Mouse (Mus musculus): Measurements from ENCODE around the gene Clptm1.
"Not testable (repeated sequence)": the region's sequence is repeated elsewhere in the genome, so short reads cannot be mapped to it uniquely, and the experiment has no call there.

The Clptm1 gene

DNA sequence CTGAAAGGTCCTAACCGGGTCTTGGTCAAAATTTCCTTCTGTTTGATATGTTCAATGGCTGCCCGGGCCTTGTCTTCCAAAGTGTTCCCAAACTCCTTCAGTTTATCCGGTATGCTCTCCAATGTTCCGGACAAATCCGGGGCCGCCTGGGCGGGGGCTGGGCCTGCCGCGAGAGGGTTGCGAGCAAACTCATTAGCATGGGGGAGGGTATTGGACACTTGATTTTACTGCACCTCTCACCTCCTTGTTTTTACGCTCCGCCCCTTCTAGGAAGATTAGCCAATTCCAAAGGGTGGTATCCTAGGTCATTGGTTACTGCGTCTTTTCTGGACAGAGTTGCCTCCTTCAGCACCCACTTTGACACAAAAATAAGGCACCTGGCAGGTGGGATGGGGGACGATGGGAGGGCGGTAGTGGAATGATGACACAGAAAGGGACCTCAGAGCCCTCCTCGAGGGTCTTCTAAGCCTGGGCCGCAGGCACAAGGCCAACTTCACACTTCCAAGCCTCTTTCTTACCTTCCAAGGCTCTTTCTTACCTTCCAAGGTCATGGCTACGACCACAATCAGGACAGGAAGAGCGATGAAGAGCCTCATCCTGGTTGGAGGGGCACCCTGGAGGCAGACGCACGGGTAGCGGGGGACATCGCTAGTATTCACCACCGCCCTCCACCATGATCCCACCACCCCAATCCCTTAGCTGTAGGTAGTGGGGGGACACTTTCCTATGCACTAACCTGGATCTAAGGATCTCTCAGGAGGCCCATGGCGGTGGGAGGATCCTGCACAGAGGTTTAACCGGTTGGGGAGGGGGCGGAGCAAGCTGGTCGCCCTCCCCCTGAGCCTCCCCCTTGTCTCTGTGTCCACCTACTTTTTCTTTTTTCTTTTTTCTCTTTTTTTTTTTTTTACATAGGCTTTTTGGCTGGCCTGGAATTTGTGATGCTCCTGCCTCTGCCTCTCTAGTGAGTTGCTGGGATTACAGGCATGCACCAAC, 27.3 kb upstream of the Clptm1 start, which contains the start of gene Apoc1:
Apoc1 (minus strand) TSS at position 788 of the 993 bp plus-strand sequence.
- in situ Hi-C loops (cut with MboI, MseI): no loop called here

DNA sequence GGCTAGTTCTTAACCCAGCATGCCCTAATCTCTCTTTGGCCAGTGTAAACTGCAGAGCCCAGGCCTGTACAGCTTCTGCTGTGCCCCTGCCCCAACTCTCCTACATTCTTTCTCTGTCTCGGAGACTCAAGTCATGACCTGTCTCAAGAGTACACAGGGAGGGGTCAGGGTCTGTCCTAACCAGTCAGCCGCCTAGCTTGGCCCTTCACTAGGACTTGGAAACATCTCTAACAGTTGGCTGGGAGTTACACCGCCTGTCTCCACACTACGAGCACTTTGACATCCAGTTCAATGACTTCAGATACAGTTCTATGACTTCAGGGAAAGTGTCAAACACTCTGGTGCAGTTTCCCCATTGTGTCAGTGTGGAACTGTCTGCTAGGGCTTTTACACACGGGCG, 26.6 kb upstream of the Clptm1 start:
- in situ Hi-C loops (cut with MboI, MseI): no loop called here

DNA sequence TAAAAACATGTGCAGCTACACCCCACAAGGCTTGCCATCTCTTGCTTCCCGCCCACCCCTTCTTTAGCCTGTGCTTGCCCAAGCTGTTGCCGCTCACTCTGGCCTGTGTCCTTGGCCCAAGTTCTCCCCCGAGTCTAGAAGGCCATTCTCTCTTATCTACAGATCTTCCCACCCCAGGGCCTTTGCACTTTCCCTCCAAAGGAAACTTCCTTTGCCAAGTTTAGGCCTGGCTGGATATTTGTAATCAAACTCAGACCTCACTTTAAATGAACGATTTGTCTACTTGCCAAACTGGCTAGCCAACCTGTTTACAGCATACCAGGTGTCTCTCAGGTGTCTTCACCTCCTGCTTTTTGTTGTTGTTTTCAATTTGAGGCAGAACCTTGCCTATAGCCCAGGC, 26.0 kb upstream of the Clptm1 start:
- in situ Hi-C loops (cut with MboI, MseI): no loop called here

- in situ Hi-C loops (cut with MboI, MseI): no loop called here
These were observed 23.8 kb upstream of the Clptm1 start for GRCm38 (mm10) chr7:19688611-19689010.

GRCm38 (mm10) chr7:19688101-19688500, 23.3 kb upstream of the Clptm1 start:
- in situ Hi-C loops (cut with MboI, MseI): no loop called here

- in situ Hi-C loops (cut with MboI, MseI): not testable (repeated sequence)
These were observed 22.2 kb upstream of the Clptm1 start for GRCm38 (mm10) chr7:19686927-19687583.

- in situ Hi-C loops (cut with MboI, MseI): no loop called here
These were observed 21.7 kb upstream of the Clptm1 start for GRCm38 (mm10) chr7:19686521-19686920.

DNA sequence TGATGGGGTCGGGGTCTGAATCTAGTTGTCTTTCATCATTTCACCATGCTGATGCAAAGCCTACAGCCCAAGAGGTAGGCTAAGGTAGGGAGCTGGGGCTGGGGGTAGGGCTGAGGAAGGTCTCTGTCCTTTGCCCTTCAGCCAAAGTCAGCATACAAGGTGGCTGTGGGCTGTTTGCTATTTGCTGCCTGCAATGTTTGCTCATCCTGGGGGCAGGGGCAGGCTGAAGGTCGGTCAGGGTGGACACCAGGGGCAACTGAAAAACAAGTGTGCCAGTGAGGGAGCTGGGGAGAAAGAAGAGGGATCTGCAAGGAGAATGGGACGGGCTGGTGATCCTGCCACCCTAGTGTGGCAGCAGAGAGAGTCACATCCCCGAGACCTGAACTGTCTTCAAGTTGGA, 20.5 kb upstream of the Clptm1 start:
- in situ Hi-C loops (cut with MboI, MseI): no loop called here

DNA sequence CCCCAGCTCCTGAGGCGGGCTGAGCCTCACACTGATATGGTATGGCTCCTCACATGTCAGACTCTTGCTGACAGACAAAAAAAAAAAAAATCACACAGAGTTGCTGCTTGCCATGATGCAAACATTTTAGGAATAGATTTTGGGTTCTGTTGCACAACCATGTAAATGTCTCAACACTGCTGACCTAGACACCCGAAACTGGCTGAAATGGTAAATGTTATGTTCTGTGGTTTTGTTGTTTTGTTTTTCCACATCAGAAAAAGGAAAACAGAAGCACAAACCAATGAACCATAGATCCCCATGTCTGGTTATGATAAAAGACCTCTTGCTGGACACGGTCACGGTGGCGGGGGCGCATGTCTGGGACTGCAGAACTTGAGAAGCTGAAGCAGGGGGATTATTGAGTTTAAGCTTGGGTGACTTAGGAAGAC, 19.0 kb upstream of the Clptm1 start:
- in situ Hi-C loops (cut with MboI, MseI): no loop called here

DNA sequence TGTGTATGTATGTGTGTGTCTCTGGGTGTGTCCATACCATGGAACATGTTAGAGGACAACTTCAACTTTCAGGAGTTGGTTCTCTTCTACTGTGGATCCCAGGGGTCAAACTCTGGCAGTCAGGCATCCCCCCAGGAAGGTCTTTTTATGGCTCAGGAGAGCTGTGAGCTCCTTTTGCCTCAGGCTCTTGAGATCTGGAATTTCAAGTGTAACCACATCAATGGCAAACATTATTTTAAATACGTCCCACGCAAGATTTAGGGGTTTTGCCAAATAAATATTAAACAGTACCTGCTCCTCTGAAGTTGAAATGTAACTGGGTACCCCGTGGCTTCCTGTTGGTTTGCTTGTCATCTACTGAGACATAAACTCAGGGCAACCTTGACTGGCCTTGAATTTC, 18.1 kb upstream of the Clptm1 start:
- in situ Hi-C loops (cut with MboI, MseI): no loop called here

DNA sequence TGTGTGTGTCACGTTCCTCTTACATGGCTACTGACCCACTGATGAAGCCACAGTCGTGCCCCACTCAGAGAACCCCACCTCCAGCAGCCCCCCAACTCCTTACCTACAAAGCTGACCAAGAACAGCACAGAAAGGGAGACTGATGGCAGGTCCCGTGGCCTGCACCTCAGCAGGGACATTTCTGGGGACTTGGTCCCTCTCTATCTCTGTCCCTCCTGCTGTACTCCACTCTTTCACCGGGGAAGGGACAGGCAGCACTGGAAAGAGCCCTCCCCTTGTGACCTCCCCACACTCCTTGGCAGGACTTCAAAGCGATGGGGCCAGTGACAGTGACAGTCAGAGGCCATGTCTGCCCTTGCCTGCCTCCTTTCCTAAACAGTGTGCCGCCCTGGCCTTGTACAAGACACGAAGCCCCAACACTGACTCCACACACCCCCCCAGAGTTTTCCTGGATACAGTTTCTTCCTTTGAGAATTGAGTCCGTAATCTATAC, 16.4 kb upstream of the Clptm1 start, which contains the start of the genes Gm44805 and Apoc4:
Gm44805 (minus strand) TSS at position 222 of the 493 bp plus-strand sequence.
Apoc4 (minus strand) TSS at position 278 of the 493 bp plus-strand sequence.
- in situ Hi-C loops (cut with MboI, MseI): no loop called here

DNA sequence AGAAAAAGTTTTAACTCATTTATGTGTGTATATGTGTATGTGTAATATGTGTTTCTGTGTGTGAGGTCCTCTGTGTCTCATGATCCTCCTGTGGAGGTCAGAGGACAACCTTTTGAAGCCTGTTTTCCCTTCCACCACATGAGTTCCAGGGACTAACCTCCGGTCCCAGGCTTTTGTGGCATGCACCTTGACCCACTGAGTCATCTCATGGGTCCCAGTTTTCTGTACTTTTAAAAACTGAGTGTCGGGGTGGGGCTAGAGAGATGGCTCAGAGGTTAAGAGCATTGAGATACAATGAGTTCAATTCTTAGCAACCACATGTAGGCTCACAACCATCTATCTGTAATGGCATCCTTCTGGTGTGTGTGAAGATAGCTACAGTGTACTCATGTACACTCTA, 15.9 kb upstream of the Clptm1 start:
- in situ Hi-C loops (cut with MboI, MseI): no loop called here

DNA sequence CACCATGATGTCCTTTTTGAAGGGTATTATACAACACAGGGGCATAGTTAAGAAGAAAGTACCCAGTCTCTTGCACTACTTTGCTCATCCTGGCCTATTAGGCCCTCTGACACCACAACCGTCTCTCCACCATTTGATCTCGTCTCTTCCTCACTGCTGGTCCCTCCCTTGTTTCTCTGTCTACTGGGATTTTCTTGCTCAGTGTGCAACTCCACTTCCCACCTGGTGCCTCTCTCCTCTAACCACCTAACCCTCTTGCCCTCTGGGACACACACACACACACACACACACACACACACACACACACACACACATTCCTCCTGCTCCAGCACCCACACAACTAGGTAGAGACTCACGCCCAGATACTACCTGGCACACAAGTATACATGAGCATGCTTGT, 14.1 kb upstream of the Clptm1 start:
- in situ Hi-C loops (cut with MboI, MseI): no loop called here

DNA sequence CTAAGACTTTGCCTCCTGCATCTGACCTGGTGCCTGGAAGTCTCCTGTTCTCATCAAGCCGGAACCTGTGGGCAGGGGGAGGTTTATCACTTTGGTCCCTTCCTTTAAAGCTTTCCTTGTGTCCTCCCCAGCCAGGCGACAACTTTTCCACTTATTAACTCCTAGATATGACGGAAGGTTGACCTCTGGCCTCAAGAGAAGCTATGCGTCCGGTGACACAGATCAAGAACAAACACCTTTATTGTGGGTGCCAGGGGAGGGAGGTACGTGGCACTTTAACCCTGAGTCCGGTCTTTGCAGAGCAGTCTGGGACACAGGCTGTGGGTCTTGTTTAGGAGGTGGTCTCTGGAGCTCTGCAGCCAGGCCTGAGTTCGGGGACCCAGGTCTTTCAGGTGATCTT, 13.0 kb upstream of the Clptm1 start, which contains the start of gene Apoc2:
Apoc2 (minus strand) TSS at position 70 of the 400 bp plus-strand sequence.
- in situ Hi-C loops (cut with MboI, MseI): no loop called here

DNA sequence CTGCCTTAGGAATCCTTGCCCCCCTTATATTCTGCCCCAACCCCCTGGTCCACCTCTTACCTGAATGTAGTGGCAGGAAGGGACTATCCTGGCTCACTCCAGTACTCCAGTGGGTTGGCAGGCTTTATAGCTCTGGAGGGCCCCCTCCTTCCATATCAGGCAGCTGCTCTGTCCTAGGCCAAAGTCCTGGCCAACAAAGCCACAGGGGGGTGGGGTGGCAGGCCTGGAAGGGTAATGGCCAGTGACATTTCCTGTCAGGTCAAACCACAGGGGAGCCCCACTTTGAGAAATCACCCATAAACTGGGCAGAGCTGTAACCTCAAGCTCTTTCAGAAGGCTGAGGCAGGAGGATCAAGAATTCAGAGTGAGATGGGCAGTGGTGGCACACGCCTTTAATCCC, 11.8 kb upstream of the Clptm1 start:
- in situ Hi-C loops (cut with MboI, MseI): no loop called here

DNA sequence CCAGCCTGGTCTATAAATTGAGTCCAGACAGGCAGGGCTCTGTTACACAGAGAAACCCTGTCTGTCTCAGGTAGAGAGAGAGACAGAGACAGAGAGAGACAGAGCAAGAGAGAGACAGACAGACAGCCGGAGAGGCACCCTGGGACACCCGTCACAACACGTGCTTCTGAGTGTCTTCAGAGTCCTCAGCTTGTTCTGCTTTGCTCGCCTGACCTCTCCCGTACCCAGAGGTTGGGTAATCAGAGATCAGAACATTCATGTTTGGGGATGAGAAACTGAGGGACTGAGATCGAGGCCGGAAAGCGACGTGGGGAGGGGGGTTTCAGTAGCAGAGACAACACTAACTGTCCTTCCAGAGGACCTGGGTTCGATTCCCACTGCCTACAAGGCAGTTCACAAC, 11.0 kb upstream of the Clptm1 start:
- in situ Hi-C loops (cut with MboI, MseI): no loop called here

DNA sequence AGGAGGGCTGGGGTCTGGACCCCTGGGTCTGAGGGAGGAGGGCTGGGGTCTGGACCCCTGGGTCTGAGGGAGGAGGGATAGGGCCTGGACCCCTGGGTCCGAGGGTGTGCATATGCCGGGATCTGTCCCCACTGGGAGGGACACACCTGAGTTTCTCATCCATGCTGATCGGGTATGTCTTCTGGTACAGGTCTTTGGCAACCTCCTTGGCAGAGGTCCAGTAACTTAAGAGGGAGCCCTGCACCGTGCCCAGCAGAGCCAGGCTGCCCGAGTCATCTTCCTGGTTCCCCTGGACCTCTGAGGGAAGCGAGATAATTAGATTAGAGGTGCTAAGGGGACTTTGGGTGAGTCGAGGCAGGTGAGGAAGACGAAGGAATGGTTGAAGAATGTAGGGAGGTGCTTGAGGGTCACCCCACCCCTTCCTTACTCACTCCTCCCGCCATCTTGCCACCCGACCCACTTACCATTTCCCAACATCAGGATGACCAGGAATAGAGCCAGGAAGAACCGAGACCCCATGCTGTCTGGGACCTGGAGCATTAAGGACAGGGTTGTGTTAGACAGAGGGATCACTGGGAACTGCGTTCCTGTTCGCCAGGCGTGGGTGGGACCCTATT, 8.4 kb upstream of the Clptm1 start:
- in situ Hi-C loops (cut with MboI, MseI): no loop called here

- in situ Hi-C loops (cut with MboI, MseI): no loop called here
These were observed 6.7 kb upstream of the Clptm1 start for GRCm38 (mm10) chr7:19671511-19671910.

DNA sequence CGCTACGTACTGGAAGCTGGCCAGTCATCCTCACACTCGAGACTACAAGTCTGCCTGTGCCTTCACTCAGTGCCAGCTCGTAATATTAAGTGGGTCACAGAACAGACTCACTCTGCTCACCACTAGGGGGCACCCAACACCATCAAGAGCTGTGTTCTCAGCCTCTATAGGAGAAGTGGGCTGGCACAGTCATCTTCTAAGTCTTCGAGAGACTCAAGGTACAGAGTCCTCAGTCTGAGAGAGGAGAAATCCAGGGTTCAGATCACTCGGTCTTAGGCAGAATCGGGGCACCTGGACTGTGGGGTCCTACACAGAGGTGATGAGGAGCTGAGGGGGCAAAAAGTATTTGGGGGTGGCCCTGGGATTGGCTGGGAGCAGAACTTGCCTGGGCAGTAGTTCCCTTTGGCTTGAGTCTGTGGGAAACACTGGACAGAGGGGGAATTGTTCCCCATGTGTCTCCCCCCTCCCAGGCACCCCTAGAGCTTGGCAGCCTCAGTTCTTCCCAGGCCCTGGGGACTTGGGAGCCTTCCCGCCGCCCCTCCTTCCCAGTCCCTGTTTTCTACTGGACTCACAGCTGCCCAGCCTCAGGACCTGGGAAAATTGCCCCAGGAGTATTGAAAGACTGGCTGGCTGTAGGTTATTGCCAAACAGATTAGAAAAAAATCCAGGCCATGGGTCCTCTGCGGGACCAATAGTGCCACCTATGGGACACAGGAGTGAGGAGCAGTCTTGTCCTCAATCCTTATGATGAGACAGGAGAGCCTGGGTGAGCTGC, 4.3 kb upstream of the Clptm1 start:
- in situ Hi-C loops (cut with MboI, MseI): no loop called here

DNA sequence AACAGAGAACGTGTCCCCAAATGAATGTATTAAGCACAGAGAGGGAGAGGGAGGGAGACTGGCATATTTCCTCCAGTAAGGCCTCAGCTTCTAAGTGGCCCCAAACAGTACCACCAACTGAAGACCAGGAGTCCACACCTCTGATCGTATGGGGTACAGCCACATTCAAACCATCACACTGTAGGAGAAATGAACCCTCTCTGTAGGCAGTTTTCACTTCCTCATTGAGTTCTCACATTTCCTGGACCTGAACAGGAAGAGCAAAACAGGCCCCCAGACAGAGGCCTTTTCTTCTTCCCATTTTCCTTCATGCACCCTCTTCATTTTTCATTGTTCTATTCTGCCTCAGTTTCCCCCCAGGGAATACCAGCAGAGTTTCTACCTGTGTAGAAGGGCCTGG, 2.6 kb upstream of the Clptm1 start:
- in situ Hi-C loops (cut with MboI, MseI): no loop called here

- in situ Hi-C loops (cut with MboI, MseI): no loop called here
These were observed 1.9 kb upstream of the Clptm1 start for GRCm38 (mm10) chr7:19666750-19667149.

Data from T-helper 1 cell (primary cell).